Mouse (Mus musculus) heart, adult 18-20 months (tissue): ENCODE measurements around the gene Nepro. TPM values are rescaled to one million over a fixed set of nuclear protein-coding genes. Genes with fewer than 3 reads are reported as not detected.

ENCODE experiments used
- DNase-seq, 2 experiments: peaks; one replicate each; pipeline ENCODE4 v3.0.0; 2021 to 2022; ENCODE audit warnings: mixed read lengths in 1 of 2
- total RNA-seq, 2 experiments: library from RNA; stranded (reverse); gene quantifications; 2 replicates each; pipeline ENCODE4 v1.2.3; 2021

Gene Nepro
- total RNA-seq, 2 experiments from 2014 or later, result 3.6 to 4.5 TPM

- DNase-seq, result no peak
These were observed 43.4 kb downstream of the Nepro start for GRCm38 (mm10) chr16:44767506-44767905.

- peak; percentile 23 to 47 for DNase-seq
These were observed 43.9 kb downstream of the Nepro start for GRCm38 (mm10) chr16:44767967-44768366.

GRCm38 (mm10) chr16:44772577-44772976, 48.5 kb downstream of the Nepro start:
- DNase-seq, result no peak

GRCm38 (mm10) chr16:44773673-44774072, 49.6 kb downstream of the Nepro start:
- DNase-seq, result no peak

- no peak for DNase-seq
These were observed 50.1 kb downstream of the Nepro start for GRCm38 (mm10) chr16:44774201-44774600.

GRCm38 (mm10) chr16:44778538-44779147, 54.5 kb downstream of the Nepro start:
- DNase-seq, result peak; percentile 48 to 70

GRCm38 (mm10) chr16:44779494-44779893, 55.4 kb downstream of the Nepro start:
- DNase-seq, result no peak

GRCm38 (mm10) chr16:44780751-44781150, 56.6 kb downstream of the Nepro start:
- DNase-seq, result no peak

Other genes starting within 250 kb of the Nepro start
- gene Boc, start 165.4 kb upstream of the Nepro start, total RNA-seq, result 1 to 10 TPM; 3.5 to 4.8 TPM
- 10 to 100 TPM in 1 of 2 experiments, 1 to 10 TPM in 1; 9.1 to 11.1 TPM for gene Gtpbp8, start 22.1 kb downstream of the Nepro start, total RNA-seq
- under 1 TPM; 0.21 to 0.40 TPM for gene Cd200r1, start 41.4 kb downstream of the Nepro start, total RNA-seq
- not detected for gene Cd200r4, start 87.4 kb downstream of the Nepro start, total RNA-seq
- not detected for gene Cd200r2, start 142.8 kb downstream of the Nepro start, total RNA-seq
- not detected for gene Cd200r3, start 219.4 kb downstream of the Nepro start, total RNA-seq